Mouse (Mus musculus) cerebellum, adult 2 months (tissue): Measurements from ENCODE around the gene Ppfibp1. TPM values are rescaled to one million over a fixed set of nuclear protein-coding genes. Genes with fewer than 3 reads are reported as not detected.

ENCODE experiments used
- DNase-seq, 2 experiments: peaks; one replicate each; pipeline ENCODE4 v3.0.0; 2021
- H3K27ac ChIP-seq: fragments of 200-500 bp; 2 replicates; pipeline ENCODE4 v1.5.1; 2012; ENCODE audit warnings: low read length, control low read depth, inconsistent platforms; ENCODE audit not compliant: insufficient read depth
- H3K27me3 ChIP-seq: fragments of 200-500 bp; 2 replicates; pipeline ENCODE4 v1.6.1; 2012; ENCODE audit warnings: inconsistent platforms, mild to moderate bottlenecking, low read length, moderate library complexity; ENCODE audit not compliant: control insufficient read depth, insufficient read depth
- H3K4me1 ChIP-seq: fragments of 200-500 bp; 2 replicates; pipeline ENCODE4 v1.6.1; 2011; ENCODE audit warnings: low read length; ENCODE audit not compliant: control insufficient read depth, insufficient read depth
- H3K4me3 ChIP-seq: fragments of 200-500 bp; replicated peaks from 2 replicates; pipeline ENCODE3; 2011; ENCODE audit warnings: mild to moderate bottlenecking, low read depth, low read length, control low read depth; ENCODE audit not compliant: insufficient read depth
- CTCF ChIP-seq: fragments of 200-500 bp; IDR thresholded peaks from 2 replicates; pipeline ENCODE4 v1.5.1; 2011; ENCODE audit warnings: low read depth, mild to moderate bottlenecking, control low read depth, low read length, moderate library complexity, borderline replicate concordance; ENCODE audit not compliant: insufficient read depth
- POLR2A ChIP-seq: fragments of 200-500 bp; IDR thresholded peaks from 2 replicates; pipeline ENCODE4 v1.6.1; 2011; ENCODE audit warnings: low read length, control low read depth, borderline replicate concordance; ENCODE audit not compliant: insufficient read depth
- WGBS: fragments of 180-500 bp; shearing (Covaris S2); methylation state at CpG from one replicate; pipeline ENCODE4 v1.1.7; 2018; 5-methylcytosine and 5-hydroxymethylcytosine counted together
- polyA plus RNA-seq: library from polyadenylated mRNA; depleted of rRNA; stranded (reverse); fragments of >200 nt; gene quantifications from 2 replicates; pipeline ENCODE4 v1.2.3, GENCODE M21; 2012

Gene Ppfibp1
- polyA plus RNA-seq, 1 experiment, result 9.4 TPM

- Histone ChIP-seq H3K4me3 (peak overlapping the region; percentile 42), H3K27me3 (no peaks in the 10 kb centered on the region), H3K4me1 (peaks cover 20% of the 10 kb centered on the region), H3K27ac (peak overlapping the region; percentile 58)
- 13% methylated on average over 9 of the region's 9 CpGs for WGBS
- peak; percentile 72 to 79 for DNase-seq
- TF ChIP-seq POLR2A (no peak), CTCF (no peak)
Measured at GRCm38 (mm10) chr6:147029591-147029990, 141.3 kb downstream of the Ppfibp1 start.

GRCm38 (mm10) chr6:147030096-147030885 lies 142.0 kb downstream of the Ppfibp1 start:
- Histone ChIP-seq H3K4me1 (peaks cover 20% of the 10 kb centered on the region), H3K27ac (peak overlapping the region; percentile 58), H3K27me3 (no peaks in the 10 kb centered on the region), H3K4me3 (peak overlapping the region; percentile 42)
- 11% methylated on average over 15 of the region's 15 CpGs for whole genome bisulfite sequencing
- TF ChIP-seq POLR2A, result no peak
- no peak for TF ChIP-seq CTCF
- peak; percentile 77 to 81 for DNase-seq

- Histone ChIP-seq H3K27ac (no peak within 1 kb of the TSS), H3K4me3 (no peak within 1 kb of the TSS), H3K27me3 (no peaks in the 10 kb centered on the region), H3K4me1 (peaks cover 20% of the 10 kb centered on the region)
- TF ChIP-seq CTCF (no peak), POLR2A (no peak)
- peak; percentile 49 to 59 for DNase-seq
- WGBS, result 22% methylated on average over 13 of the region's 13 CpGs
Measured at GRCm38 (mm10) chr6:147032303-147032925, 144.1 kb downstream of the Ppfibp1 start, which contains the start of gene Rep15. Gene Rep15 (plus strand): TSS chr6:147032584.

GRCm38 (mm10) chr6:147042291-147043290 lies 154.3 kb downstream of the Ppfibp1 start, which contains the start of gene Mrps35:
Gene Mrps35 (plus strand): TSS chr6:147042764.
- TF ChIP-seq POLR2A, result peak; percentile 85
- TF ChIP-seq CTCF, result no peak
- WGBS, result 2% methylated on average over 66 of the region's 66 CpGs
- H3K27me3 ChIP-seq, result no peaks in the 10 kb centered on the region
- peak; percentile 92 for DNase-seq
- H3K4me3 ChIP-seq, result peak within 1 kb of the TSS; percentile 84
- peak within 1 kb of the TSS; percentile 74 for H3K27ac ChIP-seq
- no peaks in the 10 kb centered on the region for H3K4me1 ChIP-seq

GRCm38 (mm10) chr6:147043633-147044032 lies 155.3 kb downstream of the Ppfibp1 start:
- Histone ChIP-seq H3K4me3 (peak overlapping the region; percentile 84), H3K4me1 (no peaks in the 10 kb centered on the region), H3K27me3 (no peaks in the 10 kb centered on the region), H3K27ac (no peak overlapping the region)
- DNase-seq, result no peak
- 40% methylated on average over 7 of the region's 7 CpGs for WGBS
- TF ChIP-seq CTCF, result no peak
- no peak for TF ChIP-seq POLR2A

GRCm38 (mm10) chr6:147049239-147049805 lies 161.0 kb downstream of the Ppfibp1 start:
- H3K27me3 ChIP-seq, result no peaks in the 10 kb centered on the region
- TF ChIP-seq CTCF (no peak), POLR2A (no peak)
- no peak overlapping the region for H3K4me3 ChIP-seq
- no peak overlapping the region for H3K27ac ChIP-seq
- H3K4me1 ChIP-seq, result no peaks in the 10 kb centered on the region
- 94% methylated on average over 13 of the region's 13 CpGs for WGBS
- DNase-seq, result peak in 1 of 2 experiments; percentile 3

GRCm38 (mm10) chr6:147051666-147052065 lies 163.4 kb downstream of the Ppfibp1 start:
- Histone ChIP-seq H3K27ac (no peak overlapping the region), H3K27me3 (no peaks in the 10 kb centered on the region), H3K4me3 (no peak overlapping the region), H3K4me1 (no peaks in the 10 kb centered on the region)
- TF ChIP-seq POLR2A, result no peak
- TF ChIP-seq CTCF, result no peak
- WGBS, result 93% methylated on average over 8 of the region's 8 CpGs
- DNase-seq, result peak in 1 of 2 experiments; percentile 0
